Mouse (Mus musculus) CD4-positive, CD25-positive, alpha-beta regulatory T cell, adult 2 months (primary cell): ENCODE data around the gene Sptlc2.

Source experiments
- DNase-seq: peaks from one replicate; pipeline ENCODE4 v3.0.0-alpha.2; 2012; ENCODE audit warnings: low read depth, low spot score

Sptlc2 gene

GRCm38 (mm10) chr12:87388122-87388774, at the start of gene Sptlc2:
Gene Sptlc2, minus strand, starts transcription at chr12:87388355.
- peak; percentile 98 for DNase-seq

- DNase-seq, result no peak
These were observed 40.7 kb upstream of the Sptlc2 start for GRCm38 (mm10) chr12:87428885-87429284.

GRCm38 (mm10) chr12:87428295-87428694, 40.1 kb upstream of the Sptlc2 start:
- DNase-seq, result no peak

- no peak for DNase-seq
These were observed 38.3 kb upstream of the Sptlc2 start for GRCm38 (mm10) chr12:87426354-87427031.

- no peak for DNase-seq
These were observed 36.4 kb upstream of the Sptlc2 start for GRCm38 (mm10) chr12:87424516-87424915.

- DNase-seq, result no peak
These were observed 35.5 kb upstream of the Sptlc2 start for GRCm38 (mm10) chr12:87423700-87424099.

- no peak for DNase-seq
These were observed 33.8 kb upstream of the Sptlc2 start for GRCm38 (mm10) chr12:87421708-87422507.

- DNase-seq, result no peak
These were observed 31.9 kb upstream of the Sptlc2 start for GRCm38 (mm10) chr12:87419974-87420485.

- no peak for DNase-seq
These were observed 30.8 kb upstream of the Sptlc2 start for GRCm38 (mm10) chr12:87418921-87419320.

- peak; percentile 87 for DNase-seq
These were observed 28.5 kb upstream of the Sptlc2 start for GRCm38 (mm10) chr12:87416690-87417089.

GRCm38 (mm10) chr12:87415358-87415757, 27.2 kb upstream of the Sptlc2 start:
- no peak for DNase-seq

- peak; percentile 77 for DNase-seq
These were observed 25.1 kb upstream of the Sptlc2 start for GRCm38 (mm10) chr12:87413179-87413790.

GRCm38 (mm10) chr12:87410999-87411398, 22.8 kb upstream of the Sptlc2 start:
- DNase-seq, result no peak

GRCm38 (mm10) chr12:87409123-87409522, 21.0 kb upstream of the Sptlc2 start:
- DNase-seq, result no peak

GRCm38 (mm10) chr12:87407869-87408605, 19.9 kb upstream of the Sptlc2 start:
- no peak for DNase-seq

- no peak for DNase-seq
These were observed 17.6 kb upstream of the Sptlc2 start for GRCm38 (mm10) chr12:87405721-87406120.

GRCm38 (mm10) chr12:87405165-87405564, 17.0 kb upstream of the Sptlc2 start:
- DNase-seq, result no peak

GRCm38 (mm10) chr12:87401883-87402282, 13.7 kb upstream of the Sptlc2 start:
- DNase-seq, result no peak

GRCm38 (mm10) chr12:87399119-87399819, 11.1 kb upstream of the Sptlc2 start:
- DNase-seq, result no peak

GRCm38 (mm10) chr12:87397811-87398417, 9.8 kb upstream of the Sptlc2 start:
- no peak for DNase-seq
